In genomic region chr13:55212361-55213137, GRCm38 (mm10) we compare ENCODE assay signal across 7 mouse cellular contexts. TPM values are rescaled to one million over a fixed set of nuclear protein-coding genes. Genes with fewer than 3 reads are reported as not detected.
DNase-seq lines count a peak whose midpoint lies in the region; ATAC-seq and TF ChIP-seq lines count a peak whose summit lies in the region.

No protein-coding gene starts in this region.

- H3K9ac ChIP-seq in hindbrain, embryonic 14.5 days: peak overlapping the region; percentile 87

- TF ChIP-seq POLR2A in spleen, adult 2 months (IDR thresholded peaks at IDR 0.05; ENCODE audit: low read depth, low read length): peak; percentile 0; the same call in 1 of the 2 replicates

- H3K27me3 ChIP-seq in hindbrain, embryonic 14.5 days (ENCODE audit: control insufficient read depth, insufficient read depth, low read length): no peaks in the 10 kb centered on the region
- H3K27me3 ChIP-seq in midbrain, embryonic 10.5 days (ENCODE audit: low read depth, poor library complexity, severe bottlenecking): no peaks in the 10 kb centered on the region
- peaks cover 2% of the 10 kb centered on the region; the same call in 1 of the 2 replicates for H3K27me3 ChIP-seq in spleen, adult 2 months (ENCODE audit: control insufficient read depth, insufficient read depth, low read length)

- H3K27ac ChIP-seq in hindbrain, embryonic 14.5 days: peak overlapping the region; percentile 98
- H3K27ac ChIP-seq in midbrain, embryonic 10.5 days (replicated peaks): peak overlapping the region; percentile 100
- H3K27ac ChIP-seq in spleen, adult 2 months (ENCODE audit: insufficient read depth, low read length): peak overlapping the region; percentile 97

- peak; percentile 76 for DNase-seq in adipocyte (ENCODE audit: low spot score)
- peak; percentile 73 to 80 for DNase-seq in cerebellum, postnatal 10 days
- peak; percentile 53 to 57 for DNase-seq in frontal cortex, postnatal 14 days (ENCODE audit: low spot score in 2 of 2)
- peak; percentile 53 for DNase-seq in hindbrain, embryonic 14.5 days (ENCODE audit: low spot score)
- DNase-seq in left cerebral cortex, adult 18-20 months (ENCODE audit: low spot score in 2 of 2): peak; percentile 43 to 65
- peak; percentile 75 for DNase-seq in midbrain, embryonic 10.5 days (ENCODE audit: low spot score)
- DNase-seq in spleen, adult 2 months (ENCODE audit: low read depth in 1 of 2, low spot score in 2 of 2): peak in 1 of 2 experiments; percentile 44

- peak; percentile 0; the same call in 1 of the 2 replicates for ATAC-seq in hindbrain, embryonic 14.5 days (ENCODE audit: low FRiP score)

- under 1% methylated on average over 44 of the region's 58 CpGs for WGBS in hindbrain, embryonic 14.5 days
- WGBS in midbrain, embryonic 10.5 days: under 1% methylated on average over 57 of the region's 58 CpGs
- under 1% methylated on average over 56 of the region's 58 CpGs for WGBS in spleen, adult 2 months

- TF ChIP-seq CTCF in spleen, adult 2 months (IDR thresholded peaks at IDR 0.05; ENCODE audit: extremely low read depth, insufficient read depth, insufficient read length, insufficient replicate concordance): no peak

- peaks cover 35% of the 10 kb centered on the region for H3K36me3 ChIP-seq in hindbrain, embryonic 14.5 days (replicated peaks; ENCODE audit: control insufficient read depth, insufficient read depth)
- peaks cover 45% of the 10 kb centered on the region for H3K36me3 ChIP-seq in midbrain, embryonic 10.5 days
- peaks cover 13% of the 10 kb centered on the region for H3K36me3 ChIP-seq in spleen, adult 2 months (ENCODE audit: control insufficient read depth, insufficient read depth, low read length)

- peak overlapping the region; percentile 83 for H3K4me3 ChIP-seq in hindbrain, embryonic 14.5 days (replicated peaks; ENCODE audit: low read length)
- H3K4me3 ChIP-seq in midbrain, embryonic 10.5 days: peak overlapping the region; percentile 95
- peak overlapping the region; percentile 95 for H3K4me3 ChIP-seq in spleen, adult 2 months (ENCODE audit: extremely low read depth, insufficient read depth, insufficient read length)

- H3K9me3 ChIP-seq in hindbrain, embryonic 14.5 days (ENCODE audit: control insufficient read depth, low read length): no peaks in the 10 kb centered on the region
- H3K9me3 ChIP-seq in midbrain, embryonic 10.5 days (replicated peaks): no peaks in the 10 kb centered on the region

- H3K4me2 ChIP-seq in hindbrain, embryonic 14.5 days (replicated peaks): peak overlapping the region; percentile 89

- H3K4me1 ChIP-seq in hindbrain, embryonic 14.5 days (replicated peaks; ENCODE audit: control insufficient read depth, insufficient read depth, low read length): peaks cover 55% of the 10 kb centered on the region
- peaks cover 72% of the 10 kb centered on the region for H3K4me1 ChIP-seq in midbrain, embryonic 10.5 days
- H3K4me1 ChIP-seq in spleen, adult 2 months (ENCODE audit: control insufficient read depth, insufficient read depth, insufficient read length): peaks cover 20% of the 10 kb centered on the region

RNA-seq across cellular contexts. Expression of gene Nsd1, which starts 3.0 kb away (rescaled TPM):
- 53.9 and 70.7 TPM in 2 replicates for polyA plus RNA-seq in hindbrain, embryonic 14.5 days (2014; fragmentation: Nextera tagmentation; extraction: Ambion mirVana)
- 100 to 1,000 TPM; 109 to 115 TPM for total RNA-seq in left cerebral cortex, adult 18-20 months (2021)
- polyA plus RNA-seq in midbrain, embryonic 10.5 days (2016; fragmentation: Nextera tagmentation; extraction: Ambion mirVana): 70.7 and 72.9 TPM in 2 replicates
- 16.1 and 17.8 TPM in 2 replicates for polyA plus RNA-seq in spleen, adult 2 months (2012; rRNA removed)
